Mouse (Mus musculus): ENCODE measurements around the gene Sult6b1. TPM values are rescaled to one million over a fixed set of nuclear protein-coding genes. Genes with fewer than 3 reads are reported as not detected.
A peak's percentile ranks its signal among the peaks of the same experiment; 100 is the strongest.

Gene Sult6b1
- polyA plus RNA-seq, 1 experiment from 2014 or later, result not detected

DNA sequence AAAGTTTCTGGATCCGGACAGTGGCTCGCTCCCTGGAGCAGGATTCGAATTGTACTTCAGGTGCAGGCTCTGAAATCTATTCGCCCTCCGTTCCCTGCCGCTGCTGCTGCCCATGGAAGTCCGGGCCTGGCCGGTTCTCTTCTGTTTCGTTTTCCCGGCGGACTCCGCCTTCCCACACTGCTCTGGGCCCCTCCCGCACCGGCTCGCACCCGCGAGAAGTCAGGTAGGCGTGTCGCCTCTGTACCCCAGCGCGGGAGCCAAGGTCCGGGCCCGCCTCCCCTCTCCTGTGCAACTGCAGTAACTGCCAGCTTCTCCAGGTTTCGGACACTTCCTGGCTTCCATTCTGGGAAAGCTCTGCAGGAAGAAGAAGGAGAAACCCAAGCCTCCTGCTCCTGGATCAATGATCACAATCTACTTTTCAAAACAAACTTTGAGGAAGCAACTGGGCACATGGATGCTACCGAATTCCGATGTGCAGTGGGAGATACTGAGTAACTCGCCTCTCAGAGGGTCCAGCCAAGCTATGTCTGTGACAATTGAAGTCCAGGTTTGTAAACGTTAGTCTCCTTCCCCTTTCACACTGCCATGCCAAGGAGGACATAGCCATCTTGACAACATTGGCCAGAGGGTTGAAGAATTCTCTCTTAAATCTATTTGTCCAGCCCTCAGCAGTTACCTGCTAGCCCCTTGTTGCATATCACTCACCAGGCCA, 24.2 kb downstream of the Sult6b1 start, which contains the start of gene Eif2ak2:
Eif2ak2 (minus strand) TSS at position 173 of the 712 bp plus-strand sequence.
- H3K4me3 ChIP-seq, result peak within 1 kb of the TSS; percentile 33

DNA sequence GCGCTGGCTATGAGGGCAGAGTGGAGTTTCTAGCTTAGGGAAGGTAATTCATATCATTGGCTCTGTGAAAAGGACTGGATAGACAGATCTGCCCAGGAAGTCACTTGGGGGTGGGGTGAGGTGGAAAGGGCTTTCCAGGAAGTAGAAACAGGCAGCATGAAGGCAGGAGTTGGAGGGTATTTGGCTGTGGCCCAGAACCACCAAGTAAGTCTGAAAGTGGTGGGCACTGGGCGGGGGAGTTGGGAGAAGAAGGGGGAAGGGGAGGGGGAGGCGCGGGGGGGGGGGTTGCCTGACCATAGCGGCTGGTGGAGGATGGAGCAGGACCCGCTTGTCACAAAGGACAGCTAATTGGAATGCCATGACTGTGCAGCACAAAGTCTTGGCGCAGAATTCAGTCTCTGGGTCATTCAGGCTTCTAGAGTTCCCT, 24.9 kb downstream of the Sult6b1 start:
- 12% methylated on average over 5 of the region's 7 CpGs for WGBS
- Histone ChIP-seq H3K9me3 (no peaks in the 10 kb centered on the region), H3K36me3 (no peaks in the 10 kb centered on the region), H3K27me3 (no peaks in the 10 kb centered on the region), H3K27ac (replicated peaks) (no peak overlapping the region), H3K4me2 (replicated peaks) (peak overlapping the region; percentile 50), H3K9ac (replicated peaks) (peak overlapping the region; percentile 39), H3K4me1 (peaks cover 7% of the 10 kb centered on the region), H3K4me3 (peak overlapping the region; percentile 33)
- peak; percentile 70 for ATAC-seq (replicated peaks)

More for the DNA sequence above, 24.2 kb downstream of the Sult6b1 start, which contains the start of gene Eif2ak2:
- Histone ChIP-seq H3K27me3 (no peaks in the 10 kb centered on the region), H3K9ac (replicated peaks) (peak within 1 kb of the TSS; percentile 39), H3K27ac (replicated peaks) (no peak within 1 kb of the TSS), H3K4me2 (replicated peaks) (peak within 1 kb of the TSS; percentile 50), H3K9me3 (no peaks in the 10 kb centered on the region), H3K36me3 (no peaks in the 10 kb centered on the region), H3K4me1 (peaks cover 7% of the 10 kb centered on the region)
- ATAC-seq (replicated peaks), result peak; percentile 90
- 2% methylated on average over 28 of the region's 28 CpGs for WGBS

GRCm38 (mm10) chr17:78873886-78874285, 32.9 kb downstream of the Sult6b1 start:
- H3K9ac ChIP-seq (replicated peaks), result no peak overlapping the region
- ATAC-seq (replicated peaks), result no peak
- no peaks in the 10 kb centered on the region for H3K36me3 ChIP-seq
- no peak overlapping the region for H3K27ac ChIP-seq (replicated peaks)
- H3K4me1 ChIP-seq, result no peaks in the 10 kb centered on the region
- no peaks in the 10 kb centered on the region for H3K27me3 ChIP-seq
- H3K9me3 ChIP-seq, result no peaks in the 10 kb centered on the region
- no peak overlapping the region for H3K4me2 ChIP-seq (replicated peaks)
- WGBS, result 86% methylated on average over 6 of the region's 6 CpGs
- H3K4me3 ChIP-seq, result no peak overlapping the region

DNA sequence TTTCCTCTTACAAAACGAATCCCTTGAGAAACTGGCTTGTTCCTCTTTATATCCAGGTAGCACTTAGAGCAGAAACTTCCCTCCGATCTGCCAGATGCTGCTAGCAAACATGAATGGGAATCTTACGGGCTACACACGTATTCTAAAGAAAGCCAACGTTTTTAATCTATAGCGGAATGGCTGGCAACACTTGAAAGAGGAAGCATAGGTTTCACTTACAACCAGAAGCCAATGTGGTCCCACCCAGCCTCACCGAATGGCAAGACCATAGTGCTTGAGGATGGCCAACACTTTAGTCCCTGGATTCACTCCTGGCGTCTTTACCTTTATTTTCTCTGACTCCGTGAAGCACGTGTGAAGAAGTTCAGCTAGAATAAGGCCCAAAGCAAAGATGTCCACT, 50.5 kb downstream of the Sult6b1 start:
- Histone ChIP-seq H3K27me3 (no peaks in the 10 kb centered on the region), H3K36me3 (no peaks in the 10 kb centered on the region), H3K4me1 (no peaks in the 10 kb centered on the region), H3K9ac (replicated peaks) (no peak overlapping the region), H3K4me3 (no peak overlapping the region), H3K4me2 (replicated peaks) (no peak overlapping the region), H3K9me3 (no peaks in the 10 kb centered on the region), H3K27ac (replicated peaks) (no peak overlapping the region)
- WGBS, result 85% methylated on average over 10 of the region's 10 CpGs
- no peak for ATAC-seq (replicated peaks)

DNA sequence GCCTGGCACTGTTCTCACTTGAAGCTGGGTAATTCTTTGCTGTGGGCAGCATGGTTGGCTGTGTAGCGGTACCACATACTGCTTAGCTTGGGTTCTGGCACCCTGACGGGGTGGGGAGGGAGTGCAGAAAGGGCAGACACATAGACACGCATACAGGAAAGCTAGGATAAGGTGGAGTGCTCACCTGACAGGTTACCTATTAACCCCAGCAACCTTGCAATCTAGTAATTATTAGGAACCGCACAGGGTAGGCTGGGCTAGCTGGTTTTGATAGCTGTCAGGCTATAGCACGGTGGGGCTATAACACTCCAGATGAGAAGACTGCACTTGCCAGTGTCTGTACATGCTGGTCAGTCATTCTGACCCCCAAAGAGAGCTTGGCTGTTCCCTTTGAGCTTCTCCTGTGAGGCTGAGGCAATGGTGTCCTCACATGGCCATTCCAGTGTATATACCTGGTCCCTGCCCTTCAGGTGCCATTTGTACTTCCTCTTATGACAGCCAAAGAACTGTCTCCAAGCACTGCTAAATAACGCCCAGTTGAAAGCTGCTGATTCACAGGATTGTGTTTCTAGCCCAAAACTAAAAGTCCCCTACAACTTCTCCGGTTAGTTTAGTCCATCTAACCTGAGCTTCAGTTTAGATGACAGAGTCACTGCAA, 64.4 kb downstream of the Sult6b1 start:
- H3K27ac ChIP-seq (replicated peaks), result no peak overlapping the region
- H3K27me3 ChIP-seq, result no peaks in the 10 kb centered on the region
- H3K4me1 ChIP-seq, result no peaks in the 10 kb centered on the region
- H3K4me2 ChIP-seq (replicated peaks), result no peak overlapping the region
- peaks cover 79% of the 10 kb centered on the region for H3K36me3 ChIP-seq
- WGBS, result 93% methylated on average over 7 of the region's 7 CpGs
- ATAC-seq (replicated peaks), result no peak
- H3K4me3 ChIP-seq, result no peak overlapping the region
- no peaks in the 10 kb centered on the region for H3K9me3 ChIP-seq
- H3K9ac ChIP-seq (replicated peaks), result no peak overlapping the region

DNA sequence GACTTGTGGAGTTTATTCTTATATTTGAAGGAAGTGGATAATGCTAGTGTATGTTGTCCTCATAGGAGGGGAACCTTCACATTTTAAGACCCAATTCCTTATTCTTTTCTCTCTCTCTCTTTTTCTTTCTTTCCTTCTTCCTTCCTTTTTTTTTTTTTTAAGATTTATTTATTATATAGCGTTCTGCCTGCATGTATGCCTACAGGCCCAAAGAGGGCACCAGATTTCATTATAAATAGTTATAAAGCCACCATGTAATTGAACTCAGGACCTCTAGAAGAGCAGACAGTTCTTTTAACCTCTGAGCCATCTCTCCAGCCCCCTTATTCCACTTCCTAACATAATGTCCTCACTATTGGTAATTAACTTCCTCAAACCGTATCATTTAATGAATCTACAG, 70.7 kb downstream of the Sult6b1 start:
- WGBS, result 15% methylated on average over 2 of the region's 2 CpGs
- Histone ChIP-seq H3K27me3 (no peaks in the 10 kb centered on the region), H3K27ac (replicated peaks) (peak overlapping the region; percentile 84), H3K4me2 (replicated peaks) (peak overlapping the region; percentile 81), H3K4me3 (peak overlapping the region; percentile 62), H3K9me3 (no peaks in the 10 kb centered on the region), H3K4me1 (peaks cover 19% of the 10 kb centered on the region), H3K9ac (replicated peaks) (peak overlapping the region; percentile 64), H3K36me3 (peaks cover 22% of the 10 kb centered on the region)
- ATAC-seq (replicated peaks), result no peak

- WGBS, result under 1% methylated on average over 81 of the region's 81 CpGs
- H3K9me3 ChIP-seq, result no peaks in the 10 kb centered on the region
Observed at GRCm38 (mm10) chr17:78834856-78835835, 71.6 kb downstream of the Sult6b1 start, which contains the start of the genes Heatr5b and Gpatch11. Gene Heatr5b, minus strand, starts transcription at chr17:78835364. Gene Gpatch11, plus strand, starts transcription at chr17:78835567.

More at GRCm38 (mm10) chr17:78834856-78835835, 71.6 kb downstream of the Sult6b1 start, which contains the start of the genes Heatr5b and Gpatch11:
- peaks cover 19% of the 10 kb centered on the region for H3K4me1 ChIP-seq
- peak; percentile 98 for ATAC-seq (replicated peaks)
- H3K9ac ChIP-seq (replicated peaks), result peak within 1 kb of the TSS; percentile 69
- peak within 1 kb of the TSS; percentile 84 for H3K27ac ChIP-seq (replicated peaks)
- peak within 1 kb of the TSS; percentile 62 for H3K4me3 ChIP-seq
- no peaks in the 10 kb centered on the region for H3K27me3 ChIP-seq
- peak within 1 kb of the TSS; percentile 81 for H3K4me2 ChIP-seq (replicated peaks)
- H3K36me3 ChIP-seq, result peaks cover 25% of the 10 kb centered on the region

Other genes starting within 250 kb of the Sult6b1 start
- gene Strn, start 169.8 kb downstream of the Sult6b1 start, polyA plus RNA-seq (2015; fragmentation: Nextera tagmentation; extraction: Ambion mirVana), result 5.7 and 5.8 TPM in 2 replicates
- 20.3 and 23.1 TPM in 2 replicates for gene Heatr5b, start 71.6 kb downstream of the Sult6b1 start, polyA plus RNA-seq (2015; fragmentation: Nextera tagmentation; extraction: Ambion mirVana)
- gene Gpatch11, start 71.4 kb downstream of the Sult6b1 start, polyA plus RNA-seq (2015; fragmentation: Nextera tagmentation; extraction: Ambion mirVana), result 44.0 and 52.4 TPM in 2 replicates
- gene Eif2ak2, start 24.4 kb downstream of the Sult6b1 start, polyA plus RNA-seq (2015; fragmentation: Nextera tagmentation; extraction: Ambion mirVana), result 2.3 and 3.1 TPM in 2 replicates
- 98.1 and 110 TPM in 2 replicates for gene Cebpzos, start 9.5 kb upstream of the Sult6b1 start, polyA plus RNA-seq (2015; fragmentation: Nextera tagmentation; extraction: Ambion mirVana)
- 56.5 and 64.3 TPM in 2 replicates for gene Cebpz, start 30.1 kb upstream of the Sult6b1 start, polyA plus RNA-seq (2015; fragmentation: Nextera tagmentation; extraction: Ambion mirVana)
- 65.6 and 65.7 TPM in 2 replicates for gene Ndufaf7, start 30.1 kb upstream of the Sult6b1 start, polyA plus RNA-seq (2015; fragmentation: Nextera tagmentation; extraction: Ambion mirVana)
- gene Prkd3, start 113.8 kb upstream of the Sult6b1 start, polyA plus RNA-seq (2015; fragmentation: Nextera tagmentation; extraction: Ambion mirVana), result 29.2 and 30.1 TPM in 2 replicates
- 12.2 and 13.7 TPM in 2 replicates for gene Qpct, start 144.9 kb upstream of the Sult6b1 start, polyA plus RNA-seq (2015; fragmentation: Nextera tagmentation; extraction: Ambion mirVana)

Measured in forebrain, embryonic 15.5 days (tissue).